Mouse (Mus musculus) liver, adult 2 months (tissue): ENCODE results near the gene Dnaaf5.

Experiments used
- CTCF ChIP-seq: fragments of 200-500 bp; IDR thresholded peaks from 2 replicates; pipeline ENCODE4 v1.5.1; 2011; ENCODE audit warnings: low read depth, low read length, control low read depth
- POLR2A ChIP-seq: fragments of 200-500 bp; IDR thresholded peaks from 2 replicates; pipeline ENCODE4 v1.6.1; 2011; ENCODE audit warnings: low read length, control low read depth; ENCODE audit not compliant: insufficient read depth; ENCODE audit errors: extremely low read depth

DNA sequence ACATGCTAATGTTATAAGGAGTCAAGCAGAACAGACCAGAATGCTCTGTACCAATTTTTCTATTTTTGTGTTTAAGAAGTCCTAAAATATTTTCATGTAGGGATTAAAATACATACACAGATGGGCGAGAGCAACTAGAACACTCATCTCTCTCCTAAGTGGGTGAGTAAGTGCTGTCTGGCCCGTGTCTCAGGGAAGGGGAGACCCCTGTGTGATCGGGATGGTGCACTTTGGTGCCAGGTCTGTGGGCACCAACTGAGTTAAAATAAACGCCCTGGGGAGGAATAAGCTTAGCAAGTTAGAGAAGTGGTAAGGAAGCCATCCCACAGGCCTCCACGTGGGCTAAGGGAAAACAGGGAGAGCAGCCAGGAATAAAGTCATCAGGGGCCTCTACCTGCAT, 40.9 kb downstream of the Dnaaf5 start:
- no peak for TF ChIP-seq CTCF
- TF ChIP-seq POLR2A = no peak
